Mouse (Mus musculus): ENCODE measurements at regions not wholly inside any gene's neighbourhood (a gene's known extent, or its start where the extent isn't known, plus 50 kb on each side); places are given as distances from the start of the nearest gene placed in this dataset.

DNA sequence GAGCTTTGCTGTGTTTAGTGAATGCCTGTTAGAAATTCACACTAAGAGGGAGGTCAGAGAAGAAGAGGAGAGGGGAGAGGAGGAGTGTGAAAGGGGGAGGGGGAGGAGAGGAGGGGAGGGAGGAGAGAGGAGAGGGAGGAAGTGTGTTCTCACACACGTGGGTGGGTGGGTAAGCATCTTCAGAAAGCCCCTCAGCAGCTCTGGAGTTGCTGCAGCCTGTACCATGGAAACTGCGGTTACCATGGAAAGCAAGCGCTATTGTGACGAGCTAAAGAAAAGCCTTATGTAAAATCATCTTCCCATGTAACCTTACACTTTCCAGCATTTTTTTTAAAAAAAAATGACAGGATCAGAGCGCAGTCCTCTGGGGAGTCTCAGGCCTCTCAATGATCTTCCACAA, 441.8 kb downstream of the Rwdd3 start:
- H3K36me3 ChIP-seq (ENCODE audit: control insufficient read depth in 1 of 2, insufficient read depth in 2 of 2, low read length in 2 of 2), result no peaks in the 10 kb centered on the region
- H3K27ac ChIP-seq (ENCODE audit: control insufficient read depth, low read depth, low read length), result no peak overlapping the region
- H3K4me1 ChIP-seq (ENCODE audit: control insufficient read depth in 1 of 2, insufficient read depth in 2 of 2, low read length in 2 of 2), result no peaks in the 10 kb centered on the region
- no peaks in the 10 kb centered on the region for H3K27me3 ChIP-seq (ENCODE audit: control insufficient read depth in 1 of 2, insufficient read depth in 2 of 2, low read length in 2 of 2)
- DNase-seq (ENCODE audit: low read depth, low spot score), result no peak
- no peak for TF ChIP-seq RCOR1 (IDR thresholded peaks at IDR 0.05; ENCODE audit: low read depth, low read length)
- TF ChIP-seq ZMIZ1 (IDR thresholded peaks at IDR 0.05; ENCODE audit: low read depth, low read length), result no peak
- no peak for TF ChIP-seq ETS1 (IDR thresholded peaks at IDR 0.05; ENCODE audit: low read depth, low read length)
- TF ChIP-seq MAX (IDR thresholded peaks at IDR 0.05; ENCODE audit: low read length), result no peak
- TF ChIP-seq JUND (IDR thresholded peaks at IDR 0.05; ENCODE audit: low read depth, low read length), result no peak
- no peak for TF ChIP-seq CHD2 (IDR thresholded peaks at IDR 0.05; ENCODE audit: low read length)
- TF ChIP-seq SMC3 (IDR thresholded peaks at IDR 0.05; ENCODE audit: low read depth, low read length), result no peak
- TF ChIP-seq TBP (IDR thresholded peaks at IDR 0.05; ENCODE audit: low read depth, low read length), result no peak
- no peaks in the 10 kb centered on the region for H3K9me3 ChIP-seq (replicated peaks; ENCODE audit: insufficient read depth, low read length)
- H3K9ac ChIP-seq (ENCODE audit: control insufficient read depth, low read depth, low read length, poor library complexity, severe bottlenecking), result no peak overlapping the region
- H3K79me2 ChIP-seq (ENCODE audit: control insufficient read depth, insufficient read depth, low read length, poor library complexity), result no peaks in the 10 kb centered on the region
- no peak overlapping the region for H3K4me3 ChIP-seq (ENCODE audit: control insufficient read depth in 1 of 2, insufficient read depth in 1 of 2, low read depth in 2 of 2, low read length in 2 of 2)

DNA sequence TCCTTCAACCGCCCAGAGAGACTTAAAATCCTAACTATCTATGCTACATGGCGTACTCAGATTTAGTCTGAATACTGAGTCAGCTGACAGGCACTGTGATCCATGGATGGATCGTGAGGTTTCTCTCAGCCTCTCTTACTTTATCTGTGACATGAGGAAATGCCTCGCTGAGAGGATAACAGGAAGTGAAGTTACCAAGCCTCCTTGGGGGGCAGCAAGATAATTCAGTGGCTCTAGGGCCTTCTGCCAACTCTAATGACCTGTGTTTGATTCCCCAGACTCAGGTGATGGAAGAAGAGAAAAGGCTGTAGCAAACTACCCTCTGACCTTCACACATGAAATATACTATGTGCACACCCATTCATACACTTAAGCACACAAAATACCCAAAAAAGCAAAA, 486.3 kb downstream of the Rwdd3 start:
- no peaks in the 10 kb centered on the region for H3K36me3 ChIP-seq (ENCODE audit: control insufficient read depth in 1 of 2, insufficient read depth in 2 of 2, low read length in 2 of 2)
- no peaks in the 10 kb centered on the region for H3K9me3 ChIP-seq (replicated peaks; ENCODE audit: insufficient read depth, low read length)
- H3K4me3 ChIP-seq (ENCODE audit: control insufficient read depth in 1 of 2, insufficient read depth in 1 of 2, low read depth in 2 of 2, low read length in 2 of 2), result no peak overlapping the region
- no peak overlapping the region for H3K27ac ChIP-seq (ENCODE audit: control insufficient read depth, low read depth, low read length)
- no peak for DNase-seq (ENCODE audit: low read depth, low spot score)
- H3K9ac ChIP-seq (ENCODE audit: control insufficient read depth, low read depth, low read length, poor library complexity, severe bottlenecking), result no peak overlapping the region
- H3K4me1 ChIP-seq (ENCODE audit: control insufficient read depth in 1 of 2, insufficient read depth in 2 of 2, low read length in 2 of 2), result no peaks in the 10 kb centered on the region
- no peaks in the 10 kb centered on the region for H3K79me2 ChIP-seq (ENCODE audit: control insufficient read depth, insufficient read depth, low read length, poor library complexity)
- no peaks in the 10 kb centered on the region for H3K27me3 ChIP-seq (ENCODE audit: control insufficient read depth in 1 of 2, insufficient read depth in 2 of 2, low read length in 2 of 2)
- TF ChIP-seq ZNF384 (IDR thresholded peaks at IDR 0.05; ENCODE audit: low read depth, low read length) (no peak), BHLHE40 (IDR thresholded peaks at IDR 0.05; ENCODE audit: borderline replicate concordance, low read depth, low read length) (no peak), ETS1 (IDR thresholded peaks at IDR 0.05; ENCODE audit: low read depth, low read length) (no peak), SIN3A (IDR thresholded peaks at IDR 0.05; ENCODE audit: low read length) (no peak), POLR2AphosphoS5 (IDR thresholded peaks at IDR 0.05; ENCODE audit: borderline replicate concordance, low read depth, low read length) (no peak), CHD2 (IDR thresholded peaks at IDR 0.05; ENCODE audit: low read length) (no peak), UBTF (IDR thresholded peaks at IDR 0.05; ENCODE audit: borderline replicate concordance, insufficient read depth, low read depth, low read length) (no peak)

- DNase-seq (ENCODE audit: low read depth, low spot score), result no peak
- Histone ChIP-seq H3K27me3 (ENCODE audit: control insufficient read depth in 1 of 2, insufficient read depth in 2 of 2, low read length in 2 of 2) (no peaks in the 10 kb centered on the region), H3K4me1 (ENCODE audit: control insufficient read depth in 1 of 2, insufficient read depth in 2 of 2, low read length in 2 of 2) (no peaks in the 10 kb centered on the region), H3K79me2 (ENCODE audit: control insufficient read depth, insufficient read depth, low read length, poor library complexity) (no peaks in the 10 kb centered on the region), H3K9me3 (replicated peaks; ENCODE audit: insufficient read depth, low read length) (no peaks in the 10 kb centered on the region), H3K4me3 (ENCODE audit: control insufficient read depth in 1 of 2, insufficient read depth in 1 of 2, low read depth in 2 of 2, low read length in 2 of 2) (no peak overlapping the region), H3K36me3 (ENCODE audit: control insufficient read depth in 1 of 2, insufficient read depth in 2 of 2, low read length in 2 of 2) (no peaks in the 10 kb centered on the region), H3K27ac (ENCODE audit: control insufficient read depth, low read depth, low read length) (no peak overlapping the region), H3K9ac (ENCODE audit: control insufficient read depth, low read depth, low read length, poor library complexity, severe bottlenecking) (no peak overlapping the region)
- TF ChIP-seq MAX (IDR thresholded peaks at IDR 0.05; ENCODE audit: low read length) (no peak), TAL1 (IDR thresholded peaks at IDR 0.05; ENCODE audit: low read length) (no peak), SMC3 (IDR thresholded peaks at IDR 0.05; ENCODE audit: low read depth, low read length) (no peak), MYB (IDR thresholded peaks at IDR 0.05; ENCODE audit: low read depth, low read length) (no peak), HCFC1 (IDR thresholded peaks at IDR 0.05; ENCODE audit: low read depth, low read length) (no peak), MXI1 (IDR thresholded peaks at IDR 0.05; ENCODE audit: low read depth, low read length) (no peak), CHD1 (IDR thresholded peaks at IDR 0.05; ENCODE audit: low read depth, low read length) (no peak), TCF12 (IDR thresholded peaks at IDR 0.05; ENCODE audit: low read depth, low read length) (no peak), BHLHE40 (IDR thresholded peaks at IDR 0.05; ENCODE audit: borderline replicate concordance, low read depth, low read length) (no peak), ZC3H11A (IDR thresholded peaks at IDR 0.05; ENCODE audit: low read depth, low read length) (no peak), POLR2AphosphoS2 (IDR thresholded peaks at IDR 0.05; ENCODE audit: low read length) (no peak), GABPA (IDR thresholded peaks at IDR 0.05; ENCODE audit: low read depth, low read length) (no peak), RAD21 (IDR thresholded peaks at IDR 0.05; ENCODE audit: low read depth, low read length) (no peak), ZNF384 (IDR thresholded peaks at IDR 0.05; ENCODE audit: low read depth, low read length) (no peak), NELFE (IDR thresholded peaks at IDR 0.05; ENCODE audit: low read depth, low read length) (no peak), ETS1 (IDR thresholded peaks at IDR 0.05; ENCODE audit: low read depth, low read length) (no peak), MEF2A (IDR thresholded peaks at IDR 0.05; ENCODE audit: extremely low read depth, insufficient replicate concordance, low read depth, low read length, poor library complexity, severe bottlenecking) (no peak), JUND (IDR thresholded peaks at IDR 0.05; ENCODE audit: low read depth, low read length) (no peak), ZMIZ1 (IDR thresholded peaks at IDR 0.05; ENCODE audit: low read depth, low read length) (no peak)
These were observed 495.6 kb downstream of the Rwdd3 start for GRCm38 (mm10) chr3:120675906-120676305.

Data from MEL (cell line).